Mouse (Mus musculus): Measurements from ENCODE around the gene Mphosph9.

Gene Mphosph9

GRCm38 (mm10) chr5:124211669-124212068, 116.1 kb downstream of the Mphosph9 start:
- no peak for DNase-seq

- DNase-seq = no peak
Observed at GRCm38 (mm10) chr5:124211234-124211633, 116.5 kb downstream of the Mphosph9 start.

GRCm38 (mm10) chr5:124210281-124211016, 117.3 kb downstream of the Mphosph9 start:
- no peak for DNase-seq

GRCm38 (mm10) chr5:124209850-124210249, 117.9 kb downstream of the Mphosph9 start:
- DNase-seq = no peak

- no peak for DNase-seq
Observed at GRCm38 (mm10) chr5:124208030-124208429, 119.7 kb downstream of the Mphosph9 start.

- DNase-seq = no peak
Observed at GRCm38 (mm10) chr5:124206481-124207038, 121.2 kb downstream of the Mphosph9 start.

- no peak for DNase-seq
Observed at GRCm38 (mm10) chr5:124205809-124206380, 121.9 kb downstream of the Mphosph9 start.

- DNase-seq = no peak
Observed at GRCm38 (mm10) chr5:124205211-124205610, 122.6 kb downstream of the Mphosph9 start.

- DNase-seq = no peak
Observed at GRCm38 (mm10) chr5:124204127-124204794, 123.5 kb downstream of the Mphosph9 start.

- DNase-seq = no peak
Observed at GRCm38 (mm10) chr5:124203251-124203650, 124.5 kb downstream of the Mphosph9 start.

GRCm38 (mm10) chr5:124202071-124202470, 125.7 kb downstream of the Mphosph9 start:
- DNase-seq = no peak

GRCm38 (mm10) chr5:124201564-124201963, 126.2 kb downstream of the Mphosph9 start:
- DNase-seq = no peak

Data from right cerebral cortex, postnatal 14 days (tissue).